Mouse (Mus musculus): ENCODE measurements at regions not wholly inside any gene's neighbourhood (a gene's known extent, or its start where the extent isn't known, plus 50 kb on each side); places are given as distances from the start of the nearest gene placed in this dataset.

GRCm38 (mm10) chr10:60914391-60914790 lies 83.0 kb upstream of the Unc5b start:
- Histone ChIP-seq H3K9ac (no peak overlapping the region), H3K36me3 (no peaks in the 10 kb centered on the region), H3K27ac (no peak overlapping the region), H3K4me2 (replicated peaks) (no peak overlapping the region), H3K27me3 (replicated peaks) (no peaks in the 10 kb centered on the region), H3K9me3 (no peaks in the 10 kb centered on the region), H3K4me3 (replicated peaks) (no peak overlapping the region), H3K4me1 (replicated peaks) (no peaks in the 10 kb centered on the region)
- no peak for ATAC-seq
- whole genome bisulfite sequencing = 22% methylated on average over 7 of the region's 7 CpGs

GRCm38 (mm10) chr10:60913456-60913900 lies 82.1 kb upstream of the Unc5b start:
- H3K27me3 ChIP-seq (replicated peaks) = no peaks in the 10 kb centered on the region
- H3K9me3 ChIP-seq = no peaks in the 10 kb centered on the region
- no peak overlapping the region for H3K4me2 ChIP-seq (replicated peaks)
- 87% methylated on average over 11 of the region's 11 CpGs for WGBS
- H3K4me1 ChIP-seq (replicated peaks) = no peaks in the 10 kb centered on the region
- H3K36me3 ChIP-seq = no peaks in the 10 kb centered on the region
- no peak overlapping the region for H3K4me3 ChIP-seq (replicated peaks)
- no peak overlapping the region for H3K9ac ChIP-seq
- no peak for ATAC-seq
- H3K27ac ChIP-seq = no peak overlapping the region

GRCm38 (mm10) chr10:60904351-60904750 lies 73.0 kb upstream of the Unc5b start:
- H3K9me3 ChIP-seq = no peaks in the 10 kb centered on the region
- no peak overlapping the region for H3K4me2 ChIP-seq (replicated peaks)
- ATAC-seq = no peak
- H3K27me3 ChIP-seq (replicated peaks) = no peaks in the 10 kb centered on the region
- no peak overlapping the region for H3K27ac ChIP-seq
- H3K9ac ChIP-seq = no peak overlapping the region
- no peak overlapping the region for H3K4me3 ChIP-seq (replicated peaks)
- no peaks in the 10 kb centered on the region for H3K4me1 ChIP-seq (replicated peaks)
- 41% methylated on average over 7 of the region's 7 CpGs for WGBS
- H3K36me3 ChIP-seq = no peaks in the 10 kb centered on the region

- ATAC-seq = no peak
- WGBS = 74% methylated on average over 2 of the region's 2 CpGs
- H3K9me3 ChIP-seq = no peaks in the 10 kb centered on the region
Measured at GRCm38 (mm10) chr10:60900992-60901391, 69.6 kb upstream of the Unc5b start.

GRCm38 (mm10) chr10:60893810-60894147 lies 62.4 kb upstream of the Unc5b start:
- H3K27ac ChIP-seq = no peak overlapping the region
- no peak overlapping the region for H3K4me3 ChIP-seq (replicated peaks)
- H3K4me1 ChIP-seq (replicated peaks) = peaks cover 9% of the 10 kb centered on the region; the same call in 1 of the 2 replicates
- no peak overlapping the region for H3K9ac ChIP-seq
- H3K36me3 ChIP-seq = no peaks in the 10 kb centered on the region
- no peaks in the 10 kb centered on the region for H3K9me3 ChIP-seq
- H3K27me3 ChIP-seq (replicated peaks) = no peaks in the 10 kb centered on the region
- H3K4me2 ChIP-seq (replicated peaks) = no peak overlapping the region
- ATAC-seq = no peak
- 37% methylated on average over 4 of the region's 4 CpGs for WGBS

More at GRCm38 (mm10) chr10:60900992-60901391, 69.6 kb upstream of the Unc5b start:
- no peaks in the 10 kb centered on the region for H3K36me3 ChIP-seq
- no peaks in the 10 kb centered on the region for H3K27me3 ChIP-seq (replicated peaks)
- H3K4me3 ChIP-seq (replicated peaks) = no peak overlapping the region
- H3K9ac ChIP-seq = no peak overlapping the region
- no peaks in the 10 kb centered on the region for H3K4me1 ChIP-seq (replicated peaks)
- no peak overlapping the region for H3K4me2 ChIP-seq (replicated peaks)
- no peak overlapping the region for H3K27ac ChIP-seq

- 61% methylated on average over 22 of the region's 22 CpGs for WGBS
- Histone ChIP-seq H3K4me1 (replicated peaks) (peaks cover 9% of the 10 kb centered on the region; the same call in 1 of the 2 replicates), H3K9me3 (no peaks in the 10 kb centered on the region), H3K4me3 (replicated peaks) (no peak overlapping the region), H3K27me3 (replicated peaks) (no peaks in the 10 kb centered on the region), H3K4me2 (replicated peaks) (no peak overlapping the region), H3K9ac (no peak overlapping the region), H3K36me3 (no peaks in the 10 kb centered on the region), H3K27ac (no peak overlapping the region)
- no peak; the same call in 1 of the 2 replicates for ATAC-seq
Measured at GRCm38 (mm10) chr10:60893130-60893809, 61.9 kb upstream of the Unc5b start.

GRCm38 (mm10) chr10:60892730-60893129 lies 61.3 kb upstream of the Unc5b start:
- H3K27me3 ChIP-seq (replicated peaks) = no peaks in the 10 kb centered on the region

GRCm38 (mm10) chr10:60891476-60892170 lies 60.2 kb upstream of the Unc5b start:
- no peak for ATAC-seq
- Histone ChIP-seq H3K4me3 (replicated peaks) (no peak overlapping the region), H3K36me3 (no peaks in the 10 kb centered on the region), H3K9ac (no peak overlapping the region), H3K27ac (no peak overlapping the region), H3K4me1 (replicated peaks) (peaks cover 9% of the 10 kb centered on the region; the same call in 1 of the 2 replicates), H3K4me2 (replicated peaks) (no peak overlapping the region), H3K27me3 (replicated peaks) (no peaks in the 10 kb centered on the region), H3K9me3 (no peaks in the 10 kb centered on the region)
- WGBS = 70% methylated on average over 13 of the region's 13 CpGs

More at GRCm38 (mm10) chr10:60892730-60893129, 61.3 kb upstream of the Unc5b start:
- ATAC-seq = no peak
- H3K4me1 ChIP-seq (replicated peaks) = peaks cover 9% of the 10 kb centered on the region; the same call in 1 of the 2 replicates
- H3K4me3 ChIP-seq (replicated peaks) = no peak overlapping the region
- H3K9ac ChIP-seq = no peak overlapping the region
- no peaks in the 10 kb centered on the region for H3K36me3 ChIP-seq
- no peaks in the 10 kb centered on the region for H3K9me3 ChIP-seq
- H3K4me2 ChIP-seq (replicated peaks) = no peak overlapping the region
- no peak overlapping the region for H3K27ac ChIP-seq
- 29% methylated on average over 4 of the region's 4 CpGs for WGBS

- Histone ChIP-seq H3K9me3 (no peaks in the 10 kb centered on the region), H3K4me1 (replicated peaks) (peaks cover 9% of the 10 kb centered on the region; the same call in 1 of the 2 replicates), H3K27ac (no peak overlapping the region), H3K36me3 (no peaks in the 10 kb centered on the region), H3K9ac (no peak overlapping the region), H3K27me3 (replicated peaks) (no peaks in the 10 kb centered on the region), H3K4me3 (replicated peaks) (no peak overlapping the region), H3K4me2 (replicated peaks) (no peak overlapping the region)
- WGBS = 77% methylated on average over 13 of the region's 13 CpGs
- no peak for ATAC-seq
Measured at GRCm38 (mm10) chr10:60889792-60890191, 58.4 kb upstream of the Unc5b start.

- WGBS = 37% methylated on average over 7 of the region's 7 CpGs
- no peaks in the 10 kb centered on the region for H3K27me3 ChIP-seq (replicated peaks)
- no peak overlapping the region for H3K4me3 ChIP-seq (replicated peaks)
- no peaks in the 10 kb centered on the region for H3K9me3 ChIP-seq
- no peak overlapping the region for H3K9ac ChIP-seq
- no peaks in the 10 kb centered on the region for H3K36me3 ChIP-seq
- no peak for ATAC-seq
- no peak overlapping the region for H3K27ac ChIP-seq
- H3K4me2 ChIP-seq (replicated peaks) = no peak overlapping the region
- peaks cover 9% of the 10 kb centered on the region; the same call in 1 of the 2 replicates for H3K4me1 ChIP-seq (replicated peaks)
Measured at GRCm38 (mm10) chr10:60888541-60888940, 57.2 kb upstream of the Unc5b start.

- Histone ChIP-seq H3K4me3 (replicated peaks) (no peak overlapping the region), H3K4me2 (replicated peaks) (peak overlapping the region; percentile 36; the same call in 1 of the 2 replicates), H3K27ac (no peak overlapping the region), H3K4me1 (replicated peaks) (no peaks in the 10 kb centered on the region), H3K36me3 (no peaks in the 10 kb centered on the region), H3K9ac (no peak overlapping the region), H3K9me3 (no peaks in the 10 kb centered on the region), H3K27me3 (replicated peaks) (no peaks in the 10 kb centered on the region)
- ATAC-seq = peak; percentile 82
- WGBS = 26% methylated on average over 25 of the region's 25 CpGs
Measured at GRCm38 (mm10) chr10:60885348-60886275, 54.2 kb upstream of the Unc5b start.

GRCm38 (mm10) chr10:60884806-60885205 lies 53.4 kb upstream of the Unc5b start:
- no peak for ATAC-seq
- Histone ChIP-seq H3K4me3 (replicated peaks) (no peak overlapping the region), H3K9me3 (no peaks in the 10 kb centered on the region), H3K27me3 (replicated peaks) (no peaks in the 10 kb centered on the region), H3K4me2 (replicated peaks) (no peak overlapping the region), H3K27ac (no peak overlapping the region), H3K4me1 (replicated peaks) (no peaks in the 10 kb centered on the region), H3K9ac (no peak overlapping the region), H3K36me3 (no peaks in the 10 kb centered on the region)
- 91% methylated on average over 5 of the region's 5 CpGs for WGBS

Data from intestine, embryonic 15.5 days (tissue).